Mouse (Mus musculus): ENCODE results near the gene Gadd45g. TPM values are rescaled to one million over a fixed set of nuclear protein-coding genes. Genes with fewer than 3 reads are reported as not detected.

Gene Gadd45g
- not detected for polyA plus RNA-seq (2014; fragmentation: Illumina TruSeq; extraction: RNeasy Lipid Tissue Mini Kit (QIAGEN cat#74804); ENCODE audit: low replicate concordance)

GRCm38 (mm10) chr13:51846301-51846867, at the start of gene Gadd45g:
Gene Gadd45g, plus strand, starts transcription at chr13:51846678.

Other genes with a start within 250 kb of the Gadd45g start
- 149 TPM for gene Cks2, start 201.4 kb upstream of the Gadd45g start, polyA plus RNA-seq (2014; fragmentation: Illumina TruSeq; extraction: RNeasy Lipid Tissue Mini Kit (QIAGEN cat#74804); ENCODE audit: low replicate concordance)
- 11.0 TPM for gene Secisbp2, start 195.0 kb upstream of the Gadd45g start, polyA plus RNA-seq (2014; fragmentation: Illumina TruSeq; extraction: RNeasy Lipid Tissue Mini Kit (QIAGEN cat#74804); ENCODE audit: low replicate concordance)
- 4.7 TPM for gene Sema4d, start 52.9 kb upstream of the Gadd45g start, polyA plus RNA-seq (2014; fragmentation: Illumina TruSeq; extraction: RNeasy Lipid Tissue Mini Kit (QIAGEN cat#74804); ENCODE audit: low replicate concordance)